Mouse (Mus musculus) midbrain, postnatal 0 days (tissue): ENCODE results near the gene Prss23. TPM values are rescaled to one million over a fixed set of nuclear protein-coding genes. Genes with fewer than 3 reads are reported as not detected.

Experiments used
- ATAC-seq: fragments of 200-750 bp; cut with Nextera tagmentation; 2 replicates; pipeline ENCODE4 v1.8.0; 2017; ENCODE audit warnings: moderate number of reproducible peaks, mild to moderate bottlenecking, moderate TSS enrichment, moderate library complexity; ENCODE audit not compliant: low FRiP score
- DNase-seq: peaks from one replicate; pipeline ENCODE4 v3.0.0-alpha.2; 2015; ENCODE audit warnings: low spot score
- H3K27ac ChIP-seq: fragments of 300-500 bp; sonication (generic); 2 replicates; pipeline ENCODE4 v1.5.1; 2014; ENCODE audit warnings: low read depth, mild to moderate bottlenecking, low read length, mixed read lengths
- H3K27me3 ChIP-seq: fragments of 300-500 bp; sonication (generic); 2 replicates; pipeline ENCODE4 v1.6.1; 2014; ENCODE audit warnings: low read length, control low read depth, mixed read lengths; ENCODE audit not compliant: insufficient read depth
- H3K36me3 ChIP-seq: fragments of 300-500 bp; sonication (generic); 2 replicates; pipeline ENCODE4 v1.6.1; 2014; ENCODE audit warnings: low read length, control low read depth, mixed read lengths; ENCODE audit not compliant: insufficient read depth
- H3K4me1 ChIP-seq: fragments of 300-500 bp; sonication (generic); 2 replicates; pipeline ENCODE4 v1.6.1; 2014; ENCODE audit warnings: mild to moderate bottlenecking, control low read depth, antibody characterized with exemption, low read length, mixed read lengths; ENCODE audit not compliant: insufficient read depth
- H3K4me2 ChIP-seq: fragments of 300-500 bp; sonication (generic); 2 replicates; pipeline ENCODE4 v1.6.1; 2014; ENCODE audit warnings: low read depth, mild to moderate bottlenecking, low read length, mixed read lengths; ENCODE audit not compliant: poor library complexity, severe bottlenecking
- H3K4me3 ChIP-seq: fragments of 300-500 bp; sonication (generic); 2 replicates; pipeline ENCODE4 v1.5.1; 2014; ENCODE audit warnings: low read depth, mild to moderate bottlenecking, low read length, moderate library complexity
- H3K9ac ChIP-seq: fragments of 300-500 bp; sonication (generic); replicated peaks from 2 replicates; pipeline ENCODE4 v1.6.1; 2014; ENCODE audit warnings: mild to moderate bottlenecking, low read length, moderate library complexity, mixed read lengths; ENCODE audit not compliant: poor library complexity, severe bottlenecking
- H3K9me3 ChIP-seq: fragments of 300-500 bp; sonication (generic); 2 replicates; pipeline ENCODE4 v1.6.1; 2016; ENCODE audit warnings: low read length, control low read depth
- CTCF ChIP-seq: IDR thresholded peaks from 2 replicates; pipeline ENCODE4 v1.5.1; 2016; ENCODE audit warnings: antibody characterized with exemption, mild to moderate bottlenecking
- WGBS: fragments of 180-500 bp; shearing (Covaris S2); extraction: QIAGEN DNeasy Blood & Tissue Kit; methylation state at CpG from one replicate; pipeline ENCODE4 v1.1.7; 2014; 5-methylcytosine and 5-hydroxymethylcytosine counted together
- polyA plus RNA-seq: library from polyadenylated mRNA; unstranded; fragments of >200 nt; fragmentation: Nextera tagmentation; extraction: Ambion mirVana; gene quantifications from 2 replicates; pipeline ENCODE4 v1.2.1, GENCODE M21; 2015
- total RNA-seq: library from RNA; depleted of rRNA; stranded (reverse); fragments of >200 nt; gene quantifications from 2 replicates; pipeline ENCODE4 v1.2.3, GENCODE M21; 2014

The Prss23 gene
- total and polyA plus RNA-seq, 2 experiments from 2014 or later, result 10.1 to 10.2 TPM

GRCm38 (mm10) chr7:89559633-89560032 is 32.6 kb upstream of the Prss23 start:
- no peak for TF ChIP-seq CTCF
- no peak for ATAC-seq
- Histone ChIP-seq H3K27me3 (no peaks in the 10 kb centered on the region), H3K9me3 (no peaks in the 10 kb centered on the region), H3K4me2 (no peak overlapping the region), H3K27ac (no peak overlapping the region), H3K36me3 (no peaks in the 10 kb centered on the region), H3K4me3 (no peak overlapping the region), H3K9ac (no peak overlapping the region), H3K4me1 (no peaks in the 10 kb centered on the region)
- DNase-seq, result no peak
- WGBS, result 82% methylated on average over 4 of the region's 4 CpGs

GRCm38 (mm10) chr7:89559105-89559504 is 32.1 kb upstream of the Prss23 start:
- no peak for TF ChIP-seq CTCF
- no peaks in the 10 kb centered on the region for H3K4me1 ChIP-seq
- no peak for ATAC-seq
- H3K4me2 ChIP-seq, result no peak overlapping the region
- DNase-seq, result no peak
- H3K4me3 ChIP-seq, result no peak overlapping the region
- H3K9me3 ChIP-seq, result no peaks in the 10 kb centered on the region
- no peak overlapping the region for H3K27ac ChIP-seq
- no peaks in the 10 kb centered on the region for H3K27me3 ChIP-seq
- no peaks in the 10 kb centered on the region for H3K36me3 ChIP-seq
- H3K9ac ChIP-seq, result no peak overlapping the region
- WGBS, result 85% methylated on average over 4 of the region's 4 CpGs

DNA sequence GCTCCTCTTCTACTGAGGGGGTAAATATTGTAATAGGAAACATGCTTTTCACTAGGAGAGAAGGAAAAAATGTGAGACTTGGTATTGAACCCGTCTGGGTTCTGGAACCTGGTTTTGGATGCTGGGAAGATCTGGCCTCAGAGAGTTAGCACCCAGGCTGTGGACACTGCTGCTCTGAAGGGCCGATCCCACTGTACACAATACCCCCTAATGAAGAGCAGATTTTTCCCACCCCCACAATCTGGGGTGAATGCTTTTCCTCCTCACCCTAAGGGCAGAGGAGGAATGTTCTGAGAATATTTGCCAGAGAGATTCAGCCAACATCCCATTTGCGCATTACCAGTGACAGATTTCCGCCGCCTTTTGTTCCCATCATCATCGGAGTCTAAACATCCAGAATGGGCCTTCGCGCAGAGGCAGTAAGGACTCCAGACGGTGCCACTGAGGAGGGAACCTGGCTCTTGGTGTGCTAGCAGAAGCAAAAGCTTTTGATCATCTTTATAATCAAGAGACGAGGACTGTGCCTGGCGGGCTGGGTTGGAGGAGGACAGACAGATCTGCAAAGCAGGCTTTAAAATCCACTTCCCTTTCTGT is 31.6 kb upstream of the Prss23 start:
- no peaks in the 10 kb centered on the region for H3K36me3 ChIP-seq
- H3K27me3 ChIP-seq, result no peaks in the 10 kb centered on the region
- no peak for TF ChIP-seq CTCF
- no peak overlapping the region for H3K4me3 ChIP-seq
- no peaks in the 10 kb centered on the region for H3K4me1 ChIP-seq
- WGBS, result 78% methylated on average over 11 of the region's 11 CpGs
- no peak overlapping the region for H3K4me2 ChIP-seq
- no peak for DNase-seq
- no peaks in the 10 kb centered on the region for H3K9me3 ChIP-seq
- no peak overlapping the region for H3K9ac ChIP-seq
- ATAC-seq, result no peak
- no peak overlapping the region for H3K27ac ChIP-seq

DNA sequence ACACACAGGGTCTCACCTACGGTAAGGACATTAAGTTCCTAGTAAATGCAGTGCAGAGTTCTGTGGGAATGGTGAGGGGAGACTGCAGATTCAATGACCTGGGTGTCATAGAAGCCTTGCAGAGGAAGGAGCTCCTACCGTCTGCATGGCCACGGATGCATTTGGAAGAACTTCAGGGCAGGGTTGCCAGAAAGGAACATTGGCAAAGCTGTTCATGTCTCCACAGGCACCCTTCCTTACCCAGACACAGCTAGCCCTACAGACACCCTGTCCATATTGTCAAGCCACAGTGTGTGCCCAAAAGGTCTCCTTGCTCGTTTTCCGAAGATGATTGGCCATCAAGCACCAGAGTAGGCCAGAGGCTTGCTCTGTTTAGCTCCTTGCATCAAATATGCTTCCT is 30.1 kb upstream of the Prss23 start:
- H3K36me3 ChIP-seq, result no peaks in the 10 kb centered on the region
- no peak overlapping the region for H3K9ac ChIP-seq
- TF ChIP-seq CTCF, result no peak
- no peaks in the 10 kb centered on the region for H3K27me3 ChIP-seq
- H3K9me3 ChIP-seq, result no peaks in the 10 kb centered on the region
- H3K4me3 ChIP-seq, result no peak overlapping the region
- 85% methylated on average over 5 of the region's 5 CpGs for WGBS
- no peak for ATAC-seq
- DNase-seq, result no peak
- H3K4me2 ChIP-seq, result no peak overlapping the region
- no peak overlapping the region for H3K27ac ChIP-seq
- no peaks in the 10 kb centered on the region for H3K4me1 ChIP-seq

GRCm38 (mm10) chr7:89556652-89557051 is 29.7 kb upstream of the Prss23 start:
- no peak for DNase-seq
- Histone ChIP-seq H3K36me3 (no peaks in the 10 kb centered on the region), H3K4me2 (no peak overlapping the region), H3K27ac (no peak overlapping the region), H3K9me3 (no peaks in the 10 kb centered on the region), H3K4me3 (no peak overlapping the region), H3K4me1 (no peaks in the 10 kb centered on the region), H3K27me3 (no peaks in the 10 kb centered on the region), H3K9ac (no peak overlapping the region)
- ATAC-seq, result no peak
- WGBS, result 72% methylated on average over 4 of the region's 4 CpGs
- no peak for TF ChIP-seq CTCF

GRCm38 (mm10) chr7:89555170-89555569 is 28.2 kb upstream of the Prss23 start:
- Histone ChIP-seq H3K9ac (no peak overlapping the region), H3K27me3 (no peaks in the 10 kb centered on the region), H3K36me3 (no peaks in the 10 kb centered on the region), H3K4me3 (no peak overlapping the region), H3K9me3 (no peaks in the 10 kb centered on the region), H3K4me1 (no peaks in the 10 kb centered on the region), H3K27ac (no peak overlapping the region), H3K4me2 (no peak overlapping the region)
- WGBS, result 31% methylated on average over 4 of the region's 4 CpGs
- DNase-seq, result peak; percentile 3
- no peak for ATAC-seq
- no peak for TF ChIP-seq CTCF
